Mouse (Mus musculus) right cerebral cortex, postnatal 36 days (tissue): ENCODE results near the gene Bcor.

Experiments used
- DNase-seq, 2 experiments: peaks; one replicate each; pipeline ENCODE4 v3.0.0; 2022; ENCODE audit warnings: low spot score in 2 of 2, mixed read lengths in 1 of 2

Gene Bcor

GRCm38 (mm10) chrX:12127106-12127670, 33.0 kb downstream of the Bcor start:
- no peak for DNase-seq

GRCm38 (mm10) chrX:12126408-12127105, 33.6 kb downstream of the Bcor start:
- no peak for DNase-seq

GRCm38 (mm10) chrX:12124571-12124970, 35.6 kb downstream of the Bcor start:
- no peak for DNase-seq

- DNase-seq: no peak
Observed at GRCm38 (mm10) chrX:12123687-12124087, 36.5 kb downstream of the Bcor start.

GRCm38 (mm10) chrX:12122594-12123331, 37.4 kb downstream of the Bcor start:
- no peak for DNase-seq

GRCm38 (mm10) chrX:12119476-12119875, 40.7 kb downstream of the Bcor start:
- DNase-seq: no peak

- no peak for DNase-seq
Observed at GRCm38 (mm10) chrX:12116128-12116527, 44.0 kb downstream of the Bcor start.

GRCm38 (mm10) chrX:12112166-12112565, 48.0 kb downstream of the Bcor start:
- DNase-seq: no peak

GRCm38 (mm10) chrX:12110518-12110917, 49.6 kb downstream of the Bcor start:
- no peak for DNase-seq

- DNase-seq: no peak
Observed at GRCm38 (mm10) chrX:12105358-12105757, 54.8 kb downstream of the Bcor start.

GRCm38 (mm10) chrX:12096783-12097526, 63.2 kb downstream of the Bcor start:
- no peak for DNase-seq

- no peak for DNase-seq
Observed at GRCm38 (mm10) chrX:12093371-12093770, 66.8 kb downstream of the Bcor start.

- DNase-seq: no peak
Observed at GRCm38 (mm10) chrX:12091431-12092061, 68.6 kb downstream of the Bcor start.

- DNase-seq: peak; percentile 34 to 61
Observed at GRCm38 (mm10) chrX:12090871-12091404, 69.2 kb downstream of the Bcor start.

- DNase-seq: no peak
Observed at GRCm38 (mm10) chrX:12090151-12090870, 69.8 kb downstream of the Bcor start.

GRCm38 (mm10) chrX:12089353-12090081, 70.6 kb downstream of the Bcor start:
- DNase-seq: no peak

- DNase-seq: no peak
Observed at GRCm38 (mm10) chrX:12089027-12089340, 71.2 kb downstream of the Bcor start.

- DNase-seq: no peak
Observed at GRCm38 (mm10) chrX:12088301-12089026, 71.7 kb downstream of the Bcor start.

- no peak for DNase-seq
Observed at GRCm38 (mm10) chrX:12087511-12088300, 72.4 kb downstream of the Bcor start.
